Mouse (Mus musculus) lung, postnatal 25 days (tissue): ENCODE results near the gene Zfr2.
A peak's percentile ranks its signal among the peaks of the same experiment; 100 is the strongest.

ENCODE experiments used
- DNase-seq: peaks from one replicate; pipeline ENCODE4 v3.0.0; 2022; ENCODE audit warnings: low spot score

The Zfr2 gene

DNA sequence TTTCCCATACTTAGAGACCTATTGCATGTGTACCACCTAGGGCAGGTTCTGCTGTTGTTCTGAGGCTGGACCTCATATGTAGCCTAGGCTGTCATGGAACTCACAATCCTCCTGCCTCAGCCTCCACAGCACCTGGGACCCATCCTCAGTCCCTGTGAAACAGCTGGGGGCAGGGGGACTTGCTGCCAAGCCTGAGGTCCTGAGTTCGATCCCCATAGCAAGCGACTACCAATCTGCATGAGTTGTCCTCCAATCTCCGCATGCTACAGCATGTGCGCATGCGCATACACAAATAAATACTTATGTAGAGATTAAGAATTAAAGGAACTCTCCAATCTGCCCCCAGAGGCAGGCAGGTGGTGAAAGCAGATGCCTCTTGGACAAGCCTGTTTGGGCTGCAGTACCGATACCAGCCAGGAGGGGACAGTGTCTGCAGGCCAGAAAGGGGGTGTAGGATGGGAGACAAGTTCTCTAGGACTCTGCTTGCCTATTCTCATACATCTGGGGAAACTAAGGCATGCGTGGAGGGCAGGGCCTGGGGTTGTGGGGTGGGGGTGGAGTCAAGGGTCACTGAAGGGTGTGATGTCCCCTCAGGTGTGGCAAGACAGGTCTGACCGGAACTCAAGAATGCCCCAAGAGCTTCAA, 54.7 kb downstream of the Zfr2 start:
- no peak for DNase-seq

- DNase-seq = no peak
Observed at GRCm38 (mm10) chr10:81288601-81289000, 55.6 kb downstream of the Zfr2 start.

DNA sequence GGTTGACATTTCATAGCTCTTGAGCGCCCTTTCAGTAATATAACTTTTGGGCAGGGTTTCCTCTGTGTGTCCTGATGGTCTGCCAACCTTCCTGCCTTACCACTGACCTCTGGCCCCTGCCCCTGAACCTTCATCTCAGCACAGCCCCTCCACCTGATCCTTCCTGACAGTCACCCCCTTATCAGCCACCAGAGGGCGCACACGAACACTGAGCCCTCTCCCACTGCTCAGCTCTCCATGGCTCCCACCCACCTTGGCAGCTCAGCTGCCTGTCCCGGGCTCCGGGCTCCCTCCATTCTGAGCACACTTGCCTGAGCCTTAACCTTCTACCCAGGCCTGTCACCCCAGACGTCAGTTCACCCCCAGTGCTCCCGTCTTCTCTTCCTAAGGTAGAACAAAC, 56.3 kb downstream of the Zfr2 start:
- DNase-seq = peak; percentile 72

- DNase-seq = peak; percentile 54
Observed at GRCm38 (mm10) chr10:81289811-81290210, 56.9 kb downstream of the Zfr2 start.

GRCm38 (mm10) chr10:81290698-81291460, 57.9 kb downstream of the Zfr2 start:
- DNase-seq = peak; percentile 72

- DNase-seq = no peak
Observed at GRCm38 (mm10) chr10:81291511-81292104, 58.7 kb downstream of the Zfr2 start, which contains the start of gene Tjp3. Tjp3 (minus strand) TSS chr10:81291581.

DNA sequence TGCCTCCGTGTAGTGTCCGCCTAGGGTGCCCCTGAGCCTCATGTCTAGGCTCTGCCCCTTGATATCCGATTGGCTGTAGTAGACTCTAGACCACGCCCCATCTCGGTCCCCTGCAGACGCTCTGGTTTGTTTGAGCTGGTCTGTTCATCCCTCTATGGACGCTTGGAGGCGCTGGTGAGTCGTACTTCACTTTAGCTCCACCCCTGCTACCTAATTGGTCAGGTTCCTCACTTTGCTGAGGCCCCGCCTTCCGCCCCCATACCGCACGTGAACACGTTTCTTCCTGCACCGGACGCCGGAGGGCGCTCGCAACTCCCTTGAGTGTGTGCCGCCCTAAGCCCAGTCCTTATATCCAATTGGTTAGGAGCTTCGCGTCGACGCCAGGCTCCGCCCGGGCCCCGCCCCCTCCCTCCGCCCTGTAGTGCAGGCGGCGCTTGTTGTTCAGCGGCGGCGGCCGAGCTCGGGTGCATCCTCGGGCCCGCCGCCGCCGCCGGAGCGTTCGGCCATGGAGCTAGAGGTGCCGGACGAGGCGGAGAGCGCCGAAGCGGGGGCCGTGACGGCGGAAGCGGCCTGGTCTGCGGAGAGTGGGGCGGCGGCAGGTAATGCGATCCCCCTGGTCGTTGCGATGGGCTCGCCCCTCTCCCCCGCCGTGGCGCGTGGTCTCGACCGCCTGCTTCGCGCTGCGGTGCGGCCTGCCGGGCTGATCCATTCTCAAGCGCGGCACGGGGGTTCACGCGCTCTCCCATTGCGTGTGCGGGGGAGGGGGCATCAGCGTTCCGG, 59.8 kb downstream of the Zfr2 start, which contains the start of gene Pip5k1c:
TSS of gene Pip5k1c (plus strand) at position 410 of the 780 bp plus-strand sequence.
- peak; percentile 100 for DNase-seq

DNA sequence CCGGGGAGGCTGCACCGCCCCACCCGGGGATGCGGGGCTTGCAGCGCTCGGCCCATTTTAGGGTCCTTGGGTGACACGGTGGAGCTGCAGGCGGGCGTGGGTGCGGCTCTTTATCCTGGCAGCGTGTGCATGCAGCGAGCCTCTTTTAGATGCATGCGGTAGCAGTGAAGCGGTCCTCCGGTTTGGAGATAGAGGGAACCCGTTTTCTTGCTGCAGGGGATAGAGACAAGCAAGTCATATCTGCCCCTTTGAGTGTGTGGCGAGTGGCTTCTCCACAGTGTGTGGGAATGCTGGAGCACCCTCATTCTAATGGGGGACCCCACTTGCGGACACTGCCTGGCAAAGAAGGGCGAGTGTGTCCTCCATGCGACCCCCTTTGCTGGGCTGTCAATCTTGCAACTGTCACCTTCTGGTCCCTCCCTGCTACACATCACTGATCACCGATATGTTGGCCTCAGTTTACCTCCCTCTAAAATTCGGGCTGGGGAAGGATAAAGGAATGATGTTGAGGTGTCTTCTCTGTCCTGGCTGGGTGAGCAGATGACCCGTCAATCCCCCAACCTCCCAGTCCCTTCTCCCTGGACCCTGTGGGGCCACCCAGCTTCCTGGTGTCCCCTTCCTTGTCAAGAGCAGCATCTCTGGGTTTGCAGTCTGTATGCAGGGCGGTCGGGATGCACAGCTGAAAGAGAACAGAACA, 60.5 kb downstream of the Zfr2 start:
- no peak for DNase-seq

GRCm38 (mm10) chr10:81294442-81294841, 61.5 kb downstream of the Zfr2 start:
- DNase-seq = no peak

- no peak for DNase-seq
Observed at GRCm38 (mm10) chr10:81295185-81295584, 62.2 kb downstream of the Zfr2 start.

GRCm38 (mm10) chr10:81297246-81297645, 64.3 kb downstream of the Zfr2 start:
- no peak for DNase-seq

GRCm38 (mm10) chr10:81297845-81298244, 64.9 kb downstream of the Zfr2 start:
- peak; percentile 87 for DNase-seq

DNA sequence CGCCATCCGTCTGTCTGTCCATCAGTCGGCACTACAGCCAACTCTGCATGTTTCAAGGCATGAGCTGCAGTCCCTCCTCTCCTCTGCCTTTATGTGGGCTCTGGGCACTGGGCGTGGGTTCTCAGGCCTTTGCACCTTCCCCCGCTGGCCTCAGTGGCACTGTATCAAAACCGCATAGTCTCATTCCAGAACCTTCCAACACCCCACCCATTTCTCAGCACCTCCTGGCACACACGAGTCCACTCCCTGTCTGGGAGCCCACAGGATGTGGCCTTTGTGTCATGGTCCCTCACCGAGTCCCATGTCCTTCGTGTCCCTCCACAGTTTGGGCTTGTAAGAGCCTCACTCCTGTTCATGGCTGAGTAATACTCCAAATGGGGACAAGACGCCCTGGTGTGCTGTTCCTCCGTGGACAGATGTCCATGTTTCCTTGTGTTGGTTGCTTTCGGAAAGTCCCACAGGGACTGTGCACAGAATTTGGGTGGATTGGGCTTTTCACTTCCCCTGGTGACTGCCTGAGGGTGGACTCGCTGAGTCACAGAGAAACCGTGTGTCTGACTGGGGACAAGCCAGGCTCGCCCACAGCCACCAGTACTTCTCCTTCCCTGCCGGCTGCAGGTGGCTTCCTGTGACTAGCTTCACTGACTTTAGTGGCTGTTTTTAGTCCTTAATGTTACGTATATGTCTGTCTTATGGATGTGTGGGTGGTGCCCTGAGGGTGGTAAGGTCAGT, 65.6 kb downstream of the Zfr2 start:
- peak; percentile 62 for DNase-seq

DNA sequence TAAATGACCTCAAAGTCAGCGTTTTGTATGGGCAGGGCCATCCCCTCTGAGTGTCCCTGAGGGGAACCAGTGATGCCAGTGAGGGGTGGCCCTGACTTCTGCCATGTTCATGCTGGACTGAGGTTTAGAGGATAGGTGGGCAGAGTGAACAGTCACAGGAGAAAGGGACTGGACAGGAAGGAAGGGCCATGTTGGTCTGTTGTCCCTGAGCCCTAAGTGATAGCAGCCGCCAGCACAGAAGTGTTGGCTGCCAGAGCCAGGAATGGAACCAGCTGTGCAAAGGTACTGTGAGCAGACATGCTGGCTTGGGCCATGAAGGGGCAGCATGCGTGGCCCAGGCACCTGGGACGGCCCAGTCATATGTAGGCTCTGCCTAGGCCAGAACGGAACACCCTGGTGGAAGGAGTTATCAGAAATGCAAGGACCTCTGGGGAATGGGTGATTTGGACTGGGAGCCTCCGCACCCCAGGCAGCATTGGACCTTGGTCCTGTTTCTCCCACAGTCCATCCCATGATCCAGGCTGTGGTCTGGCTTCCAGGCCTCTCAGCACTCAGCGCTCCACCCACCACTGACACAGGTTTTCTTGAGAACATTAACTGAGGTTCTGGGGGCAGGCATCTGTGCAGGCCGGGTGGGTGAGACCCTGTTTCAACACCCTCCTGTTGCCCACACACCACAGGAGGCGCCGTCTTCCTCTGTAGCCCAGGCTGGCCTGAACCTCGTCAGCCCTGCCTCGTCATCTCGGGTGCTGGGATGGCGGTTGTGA, 66.8 kb downstream of the Zfr2 start:
- DNase-seq = no peak

DNA sequence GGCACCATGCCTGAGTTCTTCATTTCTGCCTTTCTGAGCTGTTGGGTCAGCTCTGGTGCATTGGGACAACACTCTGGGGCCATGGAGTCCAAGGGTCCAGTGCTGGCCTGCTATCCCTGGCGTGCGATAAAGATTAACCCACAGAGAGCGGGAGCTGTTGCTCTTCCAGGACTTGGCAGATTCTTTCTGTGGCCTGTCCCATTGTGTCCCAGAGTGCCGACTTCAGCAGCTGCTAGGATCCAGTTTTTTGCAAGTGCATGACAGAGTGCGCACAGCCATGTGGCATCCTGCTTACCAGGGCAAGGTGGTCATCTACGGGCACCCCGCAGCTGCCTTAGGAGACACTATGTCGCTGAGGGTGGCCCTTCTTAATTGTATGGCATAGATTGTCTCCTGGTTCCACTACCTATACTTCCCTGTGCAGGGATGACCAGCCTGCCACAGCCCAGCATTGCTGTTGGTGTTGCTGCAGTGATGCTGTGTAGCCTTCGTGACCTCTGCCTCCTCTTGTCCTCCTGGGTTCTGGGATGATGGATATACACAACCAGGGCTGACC, 67.5 kb downstream of the Zfr2 start:
- DNase-seq = no peak

GRCm38 (mm10) chr10:81301321-81301720, 68.4 kb downstream of the Zfr2 start:
- DNase-seq = no peak
